Mouse (Mus musculus) heart, adult 9 months (tissue): ENCODE measurements around the gene Ifngr1.

Experiments used
- DNase-seq, 2 experiments: peaks; one replicate each; pipeline ENCODE4 v3.0.0; 2022; ENCODE audit warnings: low spot score in 2 of 2

Gene Ifngr1

GRCm38 (mm10) chr10:19587281-19587680, 4.5 kb upstream of the Ifngr1 start:
- no peak for DNase-seq

- no peak for DNase-seq
Observed at GRCm38 (mm10) chr10:19589626-19590025, 2.1 kb upstream of the Ifngr1 start.

DNA sequence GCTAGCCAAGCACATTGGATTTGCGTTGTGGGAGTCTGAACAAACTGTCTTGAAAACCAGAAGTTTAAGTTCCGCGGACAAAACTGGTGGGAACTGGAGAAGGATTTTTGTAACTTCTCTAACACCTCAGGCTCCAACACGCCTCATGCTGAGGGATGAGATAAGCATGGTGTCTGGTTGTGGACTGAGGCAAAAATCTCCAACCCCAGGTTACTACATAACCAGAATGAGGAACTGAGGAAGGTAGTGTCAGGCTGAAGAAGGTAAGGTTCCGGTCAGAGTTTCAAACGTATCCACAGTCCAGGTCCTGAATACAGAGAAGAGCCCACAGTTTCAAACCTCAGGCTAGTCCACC, 486 bp upstream of the Ifngr1 start:
- no peak for DNase-seq

DNA sequence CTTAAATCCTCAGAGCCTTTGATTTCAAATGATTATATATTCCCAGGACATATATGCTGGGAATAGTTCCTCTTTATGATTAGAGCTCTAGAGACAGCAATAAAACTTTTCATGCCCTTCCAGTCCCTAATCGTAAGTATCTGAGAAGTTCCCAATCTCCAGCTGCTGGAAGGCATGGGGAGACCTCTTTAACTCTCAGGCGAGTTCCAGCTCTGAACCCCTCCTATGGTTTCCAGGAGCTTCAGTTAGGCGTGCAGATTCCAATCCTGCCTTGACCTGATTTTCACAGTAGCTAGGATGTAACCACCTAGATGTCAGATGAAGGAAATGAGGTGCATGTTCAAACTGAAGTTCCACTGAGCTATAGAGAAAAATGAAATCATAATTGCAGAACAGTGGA, 807 bp downstream of the Ifngr1 start:
- no peak for DNase-seq

DNA sequence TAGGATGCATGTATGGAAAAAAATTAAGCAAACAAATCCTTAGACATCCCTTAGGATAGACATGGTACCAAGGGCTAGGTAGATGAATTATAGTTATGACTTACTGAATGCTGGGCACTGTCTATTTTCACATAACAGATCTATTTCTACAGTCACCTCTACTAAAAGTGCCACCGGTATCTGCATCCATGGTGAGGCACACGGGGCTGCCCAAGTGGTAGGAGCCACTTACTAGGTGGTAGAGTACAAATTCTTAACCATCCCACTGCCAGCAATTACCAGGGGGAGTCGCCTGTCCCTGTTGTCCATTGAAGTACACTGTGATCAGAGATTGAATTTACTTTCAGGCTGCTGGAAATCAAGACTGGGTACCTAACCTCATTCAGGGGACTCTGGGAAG, 1.5 kb downstream of the Ifngr1 start:
- DNase-seq = no peak

GRCm38 (mm10) chr10:19594201-19594905, 2.6 kb downstream of the Ifngr1 start:
- DNase-seq = no peak

GRCm38 (mm10) chr10:19596866-19597265, 5.1 kb downstream of the Ifngr1 start:
- DNase-seq = no peak

GRCm38 (mm10) chr10:19598091-19598490, 6.3 kb downstream of the Ifngr1 start:
- DNase-seq = no peak

DNA sequence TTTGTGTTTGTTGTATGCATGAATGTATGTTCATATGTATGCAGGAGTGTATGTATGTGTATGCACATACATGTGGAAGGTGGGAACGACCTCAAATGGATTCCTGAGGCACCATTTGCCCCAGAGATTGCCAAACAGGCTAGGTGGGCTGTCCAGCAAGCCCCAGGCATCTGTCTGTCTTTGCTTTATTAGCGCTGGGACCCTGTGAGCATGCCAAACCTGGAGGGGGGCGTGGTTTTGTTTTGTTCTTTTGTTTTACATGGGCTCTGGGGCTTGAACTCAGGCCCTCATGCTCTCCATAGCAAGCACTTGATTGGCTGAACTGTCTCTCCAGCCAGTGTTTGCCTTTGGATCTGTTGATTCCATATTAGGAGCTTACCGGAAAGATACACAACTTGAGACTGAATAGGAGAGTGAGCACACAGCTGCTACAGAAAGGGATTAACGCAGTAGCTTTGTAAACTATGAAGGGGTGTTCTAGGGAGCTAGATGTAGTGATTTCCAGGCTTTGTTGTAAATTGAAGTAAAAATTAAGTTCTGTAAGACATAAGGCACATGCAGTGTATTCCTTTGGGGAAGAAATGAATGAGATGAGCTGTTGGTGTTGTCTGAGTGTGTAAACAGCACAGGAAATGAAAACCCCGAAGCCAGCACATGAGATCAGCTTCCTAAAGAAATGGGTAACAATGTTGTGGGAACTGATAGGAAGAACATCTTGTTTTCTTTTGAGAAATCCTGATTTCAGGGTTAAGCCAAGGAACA, 7.8 kb downstream of the Ifngr1 start:
- no peak for DNase-seq

- no peak for DNase-seq
Observed at GRCm38 (mm10) chr10:19600093-19600420, 8.3 kb downstream of the Ifngr1 start.

DNA sequence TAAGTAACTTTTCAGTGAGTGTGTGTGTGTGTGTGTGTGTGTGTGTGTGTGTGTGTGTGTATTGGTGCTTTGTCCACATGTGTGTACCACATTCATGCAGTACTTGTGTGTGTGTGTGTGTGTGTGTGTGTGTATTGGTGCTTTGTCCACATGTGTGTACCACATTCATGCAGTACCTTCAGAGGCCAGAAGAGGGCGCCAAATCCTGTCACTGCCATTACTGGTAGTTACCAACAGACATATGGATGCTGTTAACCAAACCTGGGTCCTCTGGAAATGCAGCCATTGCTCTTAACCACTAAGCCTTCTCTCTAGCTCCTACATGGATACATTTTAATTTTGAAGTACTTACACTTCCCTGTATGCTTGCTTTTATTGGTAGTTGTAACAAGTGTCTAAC, 9.8 kb downstream of the Ifngr1 start:
- peak in 1 of 2 experiments; percentile 24 for DNase-seq

DNA sequence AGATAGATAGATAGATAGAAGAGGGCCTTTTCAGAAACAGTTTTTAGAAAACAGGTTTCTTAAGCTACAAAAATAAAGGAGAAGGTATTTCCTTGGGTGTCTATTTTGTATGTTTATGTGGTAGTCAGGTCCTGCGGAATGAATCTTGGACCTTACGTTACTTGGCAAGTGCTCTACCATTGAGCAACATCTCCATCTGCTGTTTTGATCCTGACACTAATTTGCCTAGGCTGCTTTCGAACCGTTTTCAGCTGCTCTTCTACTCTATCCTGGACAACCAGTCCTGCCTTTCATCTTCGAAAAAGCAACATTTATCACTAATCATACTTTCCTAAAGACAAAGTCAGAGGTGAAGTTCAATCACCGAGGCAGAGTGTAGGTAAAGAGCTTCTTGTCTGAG, 11.5 kb downstream of the Ifngr1 start:
- DNase-seq = peak in 1 of 2 experiments; percentile 29

DNA sequence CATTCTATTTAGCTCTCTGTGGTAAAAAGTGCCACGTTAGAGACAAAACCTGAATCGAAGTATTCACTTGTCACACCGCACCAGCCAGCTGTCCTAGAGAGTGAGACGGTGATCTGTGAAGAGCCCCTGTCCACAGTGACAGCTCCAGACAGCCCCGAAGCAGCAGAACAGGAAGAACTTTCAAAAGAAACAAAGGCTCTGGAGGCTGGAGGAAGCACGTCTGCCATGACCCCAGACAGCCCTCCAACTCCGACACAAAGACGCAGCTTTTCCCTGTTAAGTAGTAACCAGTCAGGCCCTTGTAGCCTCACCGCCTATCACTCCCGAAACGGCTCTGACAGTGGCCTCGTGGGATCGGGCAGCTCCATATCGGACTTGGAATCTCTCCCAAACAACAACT, 17.4 kb downstream of the Ifngr1 start:
- no peak for DNase-seq

DNA sequence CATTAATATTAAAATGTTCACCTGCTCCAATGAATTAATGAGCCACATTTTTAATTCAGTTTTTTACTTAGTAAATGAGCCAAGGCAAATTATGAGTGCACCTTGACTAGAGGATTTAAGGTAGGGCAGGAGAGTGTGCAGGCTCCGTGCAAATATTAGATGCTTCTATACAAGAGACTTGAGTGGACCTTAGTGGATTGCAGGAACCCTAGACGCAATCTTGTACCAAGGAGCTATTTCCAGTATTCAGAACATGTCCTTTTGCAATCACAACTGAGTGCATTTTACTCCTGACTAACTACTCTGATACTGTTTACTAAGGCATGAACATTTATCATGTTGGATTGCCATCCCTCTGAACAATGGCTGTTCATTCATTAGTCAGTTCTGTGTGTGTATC, 19.9 kb downstream of the Ifngr1 start:
- no peak for DNase-seq

DNA sequence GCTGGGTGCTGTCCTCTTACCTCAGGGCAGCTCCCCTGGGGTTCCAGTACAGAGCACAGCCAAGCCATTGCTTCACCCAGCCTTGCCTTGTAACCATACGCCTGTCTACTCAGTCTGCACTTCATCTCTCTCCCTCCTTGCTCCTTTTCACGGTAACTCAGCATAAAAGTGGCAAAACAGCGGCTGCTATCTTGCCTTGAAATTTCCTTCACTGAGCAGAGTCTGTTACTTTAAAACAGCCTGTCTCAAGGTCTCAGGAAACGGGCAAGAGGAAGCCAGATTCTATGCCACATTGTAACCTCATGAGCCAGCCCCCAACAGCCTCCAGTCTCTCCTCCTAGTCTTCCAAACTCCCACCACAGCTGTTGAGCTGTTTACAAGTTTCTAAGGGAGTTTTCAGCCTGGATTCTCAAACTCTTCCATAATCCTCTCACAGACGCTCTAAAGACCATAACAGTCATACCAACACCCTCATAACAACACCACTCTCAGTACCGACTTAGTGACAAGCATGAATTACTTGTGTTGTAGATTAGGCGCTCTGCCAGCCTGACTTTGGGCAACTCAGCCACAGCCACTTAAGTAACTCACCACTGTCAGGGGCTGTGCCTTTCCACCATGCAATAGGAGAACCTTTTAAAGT, 21.5 kb downstream of the Ifngr1 start:
- peak; percentile 44 to 46 for DNase-seq

GRCm38 (mm10) chr10:19619736-19620135, 28.0 kb downstream of the Ifngr1 start:
- no peak for DNase-seq

GRCm38 (mm10) chr10:19621408-19622048, 29.8 kb downstream of the Ifngr1 start, which contains the start of gene Il22ra2:
TSS of gene Il22ra2 (plus strand) at chr10:19621998.
- DNase-seq = no peak

DNA sequence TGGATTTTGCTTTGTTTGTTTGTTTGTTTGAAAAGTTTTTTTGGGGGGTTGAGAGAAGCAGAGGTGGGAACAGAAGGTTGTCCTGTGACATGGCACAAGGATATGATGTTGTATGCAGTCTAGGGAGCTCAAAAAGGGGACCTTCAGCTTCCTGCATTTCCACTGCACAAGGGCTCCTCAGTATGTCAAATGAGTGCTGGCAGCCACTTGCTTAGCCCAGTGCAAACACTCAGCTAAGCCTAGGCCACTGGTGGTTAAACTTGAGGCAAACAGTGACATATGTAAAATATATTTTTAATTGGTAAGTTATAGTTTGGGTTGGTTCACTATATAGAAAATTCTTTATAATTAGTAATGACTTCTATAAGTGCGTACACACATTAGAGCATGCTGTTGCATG, 32.9 kb downstream of the Ifngr1 start:
- DNase-seq = no peak

GRCm38 (mm10) chr10:19627342-19627741, 35.6 kb downstream of the Ifngr1 start:
- peak in 1 of 2 experiments; percentile 30 for DNase-seq

DNA sequence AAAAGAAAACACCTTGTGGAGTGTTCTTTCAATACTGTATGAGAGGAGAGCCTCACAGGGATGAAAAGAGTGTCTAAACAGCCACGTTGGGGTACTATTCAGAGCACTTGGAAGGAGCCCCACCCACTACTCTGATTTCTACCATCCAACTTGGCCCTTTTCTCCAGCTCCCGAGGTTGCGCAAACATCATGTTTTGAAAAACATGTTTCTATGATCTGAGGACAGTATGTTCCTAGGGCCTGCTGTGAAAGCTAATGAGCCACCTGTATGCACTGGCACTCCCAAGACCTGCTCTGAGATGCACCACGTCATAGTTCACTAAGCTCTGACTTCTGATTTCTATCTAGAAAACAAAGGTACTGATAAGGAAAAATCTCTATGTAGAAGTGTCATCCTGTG, 36.0 kb downstream of the Ifngr1 start:
- DNase-seq = peak; percentile 65 to 67

- no peak for DNase-seq
Observed at GRCm38 (mm10) chr10:19631616-19632195, 40.0 kb downstream of the Ifngr1 start.

- DNase-seq = no peak
Observed at GRCm38 (mm10) chr10:19638851-19639250, 47.1 kb downstream of the Ifngr1 start.
